Mouse (Mus musculus) stomach, embryonic 16.5 days (tissue): ENCODE data around the gene Myof. TPM values are rescaled to one million over a fixed set of nuclear protein-coding genes. Genes with fewer than 3 reads are reported as not detected.
A peak's percentile ranks its signal among the peaks of the same experiment; 100 is the strongest.

Experiments
- ATAC-seq: fragments of 200-750 bp; cut with Nextera tagmentation; 2 replicates; pipeline ENCODE4 v1.8.0; 2017; ENCODE audit warnings: moderate number of reproducible peaks, moderate TSS enrichment; ENCODE audit not compliant: insufficient read depth, low FRiP score
- H3K27ac ChIP-seq: fragments of 300-500 bp; sonication (generic); 2 replicates; pipeline ENCODE4 v1.5.1; 2014; ENCODE audit warnings: low read length
- H3K27me3 ChIP-seq: fragments of 300-500 bp; sonication (generic); 2 replicates; pipeline ENCODE4 v1.6.1; 2014; ENCODE audit warnings: low read length, control low read depth, mixed read lengths; ENCODE audit not compliant: control insufficient read depth, insufficient read depth
- H3K36me3 ChIP-seq: fragments of 300-500 bp; sonication (generic); 2 replicates; pipeline ENCODE4 v1.6.1; 2014; ENCODE audit warnings: low read length; ENCODE audit not compliant: control insufficient read depth, insufficient read depth
- H3K4me1 ChIP-seq: fragments of 300-500 bp; sonication (generic); 2 replicates; pipeline ENCODE4 v1.6.1; 2014; ENCODE audit warnings: low read length, control low read depth, mixed read lengths; ENCODE audit not compliant: control insufficient read depth, insufficient read depth
- H3K4me2 ChIP-seq: fragments of 300-500 bp; sonication (generic); 2 replicates; pipeline ENCODE4 v1.6.1; 2014; ENCODE audit warnings: low read depth, low read length, mixed read lengths
- H3K4me3 ChIP-seq: fragments of 300-500 bp; sonication (generic); replicated peaks from 2 replicates; pipeline ENCODE4 v1.5.1; 2014; ENCODE audit warnings: mild to moderate bottlenecking, low read length
- H3K9ac ChIP-seq: fragments of 300-500 bp; sonication (generic); 2 replicates; pipeline ENCODE4 v1.6.1; 2014; ENCODE audit warnings: low read length
- H3K9me3 ChIP-seq: fragments of 300-500 bp; sonication (generic); replicated peaks from 2 replicates; pipeline ENCODE4 v1.6.1; 2016; ENCODE audit warnings: low read length, control low read depth; ENCODE audit not compliant: control insufficient read depth
- WGBS: fragments of 180-500 bp; shearing (Covaris S2); extraction: QIAGEN DNeasy Blood & Tissue Kit; methylation state at CpG from one replicate; pipeline ENCODE4 v1.1.7; 2014; 5-methylcytosine and 5-hydroxymethylcytosine counted together
- polyA plus RNA-seq: library from polyadenylated mRNA; unstranded; fragments of >200 nt; fragmentation: Nextera tagmentation; extraction: Ambion mirVana; gene quantifications from 2 replicates; pipeline ENCODE4 v1.2.1, GENCODE M21; 2015

The Myof gene
- polyA plus RNA-seq, 1 experiment from 2014 or later, result 22.5 TPM

DNA sequence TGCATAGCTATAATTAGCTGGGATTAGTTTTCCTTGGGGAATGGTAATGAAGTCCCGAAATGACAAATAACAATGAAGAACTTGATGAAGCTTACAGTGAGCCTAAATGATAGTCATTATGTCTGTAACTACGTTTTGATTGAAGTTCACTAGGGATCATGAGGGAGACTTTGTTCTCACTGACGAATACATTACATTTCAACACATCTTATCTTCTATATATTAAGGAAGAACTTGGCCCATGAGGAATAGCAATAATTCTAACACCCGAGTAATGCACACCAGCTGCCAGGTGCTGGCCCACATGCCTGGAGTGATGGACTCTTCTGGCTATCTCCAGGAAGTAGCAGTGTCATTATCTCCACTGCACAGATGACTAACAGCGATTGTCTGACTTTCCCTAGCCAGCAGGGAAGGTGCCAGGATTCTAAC lies 133.5 kb downstream of the Myof start:
- WGBS, result 62% methylated on average over 5 of the region's 5 CpGs
- H3K4me2 ChIP-seq, result no peak overlapping the region
- H3K4me3 ChIP-seq, result no peak overlapping the region
- H3K9ac ChIP-seq, result no peak overlapping the region
- H3K27ac ChIP-seq, result no peak overlapping the region
- no peaks in the 10 kb centered on the region for H3K36me3 ChIP-seq
- peaks cover 8% of the 10 kb centered on the region; the same call in 1 of the 2 replicates for H3K4me1 ChIP-seq
- no peaks in the 10 kb centered on the region for H3K27me3 ChIP-seq
- no peak for ATAC-seq
- H3K9me3 ChIP-seq, result no peaks in the 10 kb centered on the region

DNA sequence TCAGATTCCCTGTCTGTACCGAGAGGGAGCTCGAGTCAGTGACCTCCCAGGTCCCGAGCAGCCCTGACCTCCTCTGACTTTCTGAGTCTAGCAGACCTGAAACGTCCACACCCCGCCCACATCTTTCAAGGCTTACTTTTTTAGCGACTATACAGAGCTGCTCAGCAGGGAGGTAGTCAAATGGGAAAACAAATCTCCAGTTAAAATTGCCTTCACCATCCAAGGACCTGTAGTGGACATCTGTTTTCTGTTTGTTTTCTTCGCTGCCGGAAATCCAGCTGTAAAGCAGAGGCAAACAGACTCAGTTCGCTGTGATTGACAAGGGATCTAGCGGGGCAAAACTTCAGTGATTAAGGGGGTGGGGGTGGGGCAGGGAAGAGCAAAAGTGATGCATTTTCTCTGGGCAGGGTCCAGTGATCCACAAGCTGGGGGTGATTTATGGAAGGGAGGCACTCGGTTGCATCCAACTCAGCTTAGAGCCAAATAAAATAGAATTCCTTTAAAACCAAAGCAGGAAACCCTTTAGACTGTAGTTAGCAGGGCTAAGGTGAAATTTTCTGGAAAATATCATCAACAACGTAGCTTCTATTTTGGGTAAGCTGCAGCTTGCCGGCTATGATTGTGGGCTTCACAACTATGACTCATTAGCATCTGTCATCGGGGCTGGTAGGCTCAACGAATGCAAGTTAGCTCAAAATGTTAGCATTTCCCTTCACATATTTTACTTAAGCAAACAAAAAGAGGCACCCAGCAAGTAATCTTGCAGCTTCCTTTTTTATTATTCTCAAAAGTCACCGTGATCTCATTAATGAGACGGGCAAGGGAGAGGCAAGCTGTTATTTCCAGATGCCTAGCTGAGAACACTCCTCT lies 135.7 kb downstream of the Myof start:
- Histone ChIP-seq H3K36me3 (no peaks in the 10 kb centered on the region), H3K27me3 (no peaks in the 10 kb centered on the region), H3K4me3 (no peak overlapping the region), H3K9me3 (no peaks in the 10 kb centered on the region), H3K27ac (no peak overlapping the region), H3K9ac (no peak overlapping the region), H3K4me2 (no peak overlapping the region), H3K4me1 (peaks cover 8% of the 10 kb centered on the region; the same call in 1 of the 2 replicates)
- WGBS, result 25% methylated on average over 17 of the region's 17 CpGs
- ATAC-seq, result no peak

DNA sequence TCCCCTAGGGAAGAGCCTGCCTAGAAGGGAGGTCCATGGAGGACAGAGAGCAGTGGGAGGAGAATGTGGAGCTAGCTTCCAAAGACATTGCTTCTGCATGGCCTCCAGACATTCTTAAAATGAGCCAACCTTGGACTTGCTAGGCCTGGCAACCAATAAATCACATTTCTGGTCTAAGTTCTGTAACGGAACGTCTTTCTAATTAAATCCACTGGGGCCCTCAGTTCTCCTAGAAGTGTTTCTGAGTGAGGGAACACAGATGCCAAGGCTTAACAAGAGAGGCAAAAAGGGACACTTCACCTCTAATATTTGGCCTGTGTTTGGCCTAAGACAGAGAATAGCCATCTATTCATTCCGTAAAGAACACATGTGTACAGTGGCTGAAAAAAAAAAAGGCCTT lies 136.5 kb downstream of the Myof start:
- H3K4me1 ChIP-seq, result peaks cover 8% of the 10 kb centered on the region; the same call in 1 of the 2 replicates
- no peaks in the 10 kb centered on the region for H3K36me3 ChIP-seq
- H3K27ac ChIP-seq, result no peak overlapping the region
- no peak overlapping the region for H3K4me2 ChIP-seq
- H3K9me3 ChIP-seq, result no peaks in the 10 kb centered on the region
- H3K27me3 ChIP-seq, result no peaks in the 10 kb centered on the region
- WGBS, result 67% methylated on average over 3 of the region's 3 CpGs
- no peak overlapping the region for H3K9ac ChIP-seq
- no peak overlapping the region for H3K4me3 ChIP-seq
- ATAC-seq, result no peak

DNA sequence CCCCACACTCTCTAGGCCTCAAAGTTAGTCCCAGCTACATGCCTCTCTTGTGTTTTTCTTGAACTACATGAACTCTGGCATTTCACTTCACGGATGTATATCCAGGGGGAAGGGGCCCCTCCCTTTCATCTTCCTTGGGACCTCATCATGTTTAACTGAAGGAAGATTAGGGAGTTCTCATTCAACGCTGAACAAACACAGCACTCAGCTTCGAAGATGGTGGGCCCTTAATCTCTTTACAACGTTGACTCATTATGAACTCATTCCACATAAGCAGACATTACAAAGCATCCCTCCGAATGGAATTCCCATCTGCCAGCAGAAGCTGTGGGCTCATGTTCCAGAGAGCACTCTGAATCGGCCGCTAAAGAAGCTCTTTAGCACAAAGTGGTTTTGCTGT lies 147.3 kb downstream of the Myof start:
- H3K4me3 ChIP-seq, result no peak overlapping the region
- no peaks in the 10 kb centered on the region for H3K36me3 ChIP-seq
- no peak overlapping the region for H3K27ac ChIP-seq
- H3K4me2 ChIP-seq, result no peak overlapping the region
- H3K27me3 ChIP-seq, result no peaks in the 10 kb centered on the region
- 27% methylated on average over 7 of the region's 7 CpGs for WGBS
- no peaks in the 10 kb centered on the region for H3K9me3 ChIP-seq
- 0 out of 2 replicates have a peak, but pooled peaks cover 3% of the 10 kb centered on the region for H3K4me1 ChIP-seq
- no peak overlapping the region for H3K9ac ChIP-seq
- ATAC-seq, result peak; percentile 64

DNA sequence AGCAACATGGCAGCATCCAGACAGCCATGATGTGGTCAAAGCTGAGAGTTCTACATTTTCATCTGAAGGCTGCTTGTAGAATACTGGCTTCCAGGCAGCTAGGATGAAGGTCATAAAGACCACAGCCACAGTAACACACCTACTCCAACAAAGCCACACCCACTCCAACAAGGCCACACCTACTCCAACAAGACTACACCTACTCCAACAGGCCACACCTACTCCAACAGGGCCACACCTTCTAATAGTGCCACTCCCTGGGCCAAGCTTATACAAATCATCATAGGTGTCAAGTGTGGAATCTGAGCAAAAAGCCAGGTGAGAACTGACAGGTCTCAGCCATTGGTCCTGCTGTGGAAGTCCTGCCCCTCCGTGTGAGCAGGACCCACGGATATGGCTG lies 152.4 kb downstream of the Myof start:
- WGBS, result 81% methylated on average over 2 of the region's 2 CpGs
- H3K9me3 ChIP-seq, result no peaks in the 10 kb centered on the region
- ATAC-seq, result no peak

DNA sequence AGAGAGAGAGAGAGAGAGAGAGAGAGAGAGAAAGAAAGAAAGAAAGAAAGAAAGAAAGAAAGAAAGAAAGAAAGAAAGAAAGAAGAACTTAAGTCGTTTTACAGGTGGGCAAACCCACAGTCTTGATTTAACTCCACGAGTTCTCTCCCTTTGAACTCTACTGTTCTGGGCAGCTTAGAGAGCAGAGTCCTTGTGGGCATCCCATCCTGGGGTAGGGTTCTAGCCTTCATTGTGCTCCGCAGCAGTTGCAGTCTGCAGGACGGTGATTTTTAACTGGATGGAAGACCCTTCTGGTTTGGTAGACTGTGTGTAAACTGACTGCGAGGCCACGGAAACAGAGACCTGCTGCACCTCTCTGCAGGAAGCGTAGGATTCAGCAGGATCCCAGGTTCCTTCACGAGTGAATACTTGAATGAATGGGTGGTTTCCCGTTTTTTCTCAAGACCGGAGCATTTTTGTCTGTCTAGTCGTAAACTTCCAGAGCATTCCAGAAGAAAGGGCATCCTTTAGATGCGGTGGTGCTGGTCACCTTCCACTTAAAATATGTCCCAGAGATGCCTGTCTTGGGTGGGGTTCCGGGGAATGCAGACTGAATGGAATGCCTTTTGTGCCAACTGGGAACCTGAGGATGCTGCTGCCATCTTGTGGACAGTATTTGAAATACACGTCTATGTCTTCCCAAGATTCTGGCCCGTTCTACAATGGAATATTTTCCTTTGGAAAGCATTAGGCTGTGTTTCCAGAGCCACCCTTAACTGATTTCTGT lies 156.8 kb downstream of the Myof start:
- H3K27ac ChIP-seq, result no peak overlapping the region
- ATAC-seq, result no peak; the same call in 1 of the 2 replicates
- 12% methylated on average over 15 of the region's 15 CpGs for WGBS
- H3K27me3 ChIP-seq, result no peaks in the 10 kb centered on the region; the same call in 1 of the 2 replicates
- no peaks in the 10 kb centered on the region for H3K9me3 ChIP-seq
- H3K9ac ChIP-seq, result peak overlapping the region; percentile 28; the same call in 1 of the 2 replicates
- peak overlapping the region; percentile 55 for H3K4me2 ChIP-seq
- H3K4me1 ChIP-seq, result no peaks in the 10 kb centered on the region
- no peaks in the 10 kb centered on the region for H3K36me3 ChIP-seq
- H3K4me3 ChIP-seq, result peak overlapping the region; percentile 30

More for the DNA sequence above, 152.4 kb downstream of the Myof start:
- Histone ChIP-seq H3K27ac (no peak overlapping the region), H3K4me3 (no peak overlapping the region), H3K4me2 (no peak overlapping the region), H3K9ac (no peak overlapping the region), H3K4me1 (0 out of 2 replicates have a peak, but pooled peaks cover 2% of the 10 kb centered on the region), H3K36me3 (no peaks in the 10 kb centered on the region), H3K27me3 (no peaks in the 10 kb centered on the region)

DNA sequence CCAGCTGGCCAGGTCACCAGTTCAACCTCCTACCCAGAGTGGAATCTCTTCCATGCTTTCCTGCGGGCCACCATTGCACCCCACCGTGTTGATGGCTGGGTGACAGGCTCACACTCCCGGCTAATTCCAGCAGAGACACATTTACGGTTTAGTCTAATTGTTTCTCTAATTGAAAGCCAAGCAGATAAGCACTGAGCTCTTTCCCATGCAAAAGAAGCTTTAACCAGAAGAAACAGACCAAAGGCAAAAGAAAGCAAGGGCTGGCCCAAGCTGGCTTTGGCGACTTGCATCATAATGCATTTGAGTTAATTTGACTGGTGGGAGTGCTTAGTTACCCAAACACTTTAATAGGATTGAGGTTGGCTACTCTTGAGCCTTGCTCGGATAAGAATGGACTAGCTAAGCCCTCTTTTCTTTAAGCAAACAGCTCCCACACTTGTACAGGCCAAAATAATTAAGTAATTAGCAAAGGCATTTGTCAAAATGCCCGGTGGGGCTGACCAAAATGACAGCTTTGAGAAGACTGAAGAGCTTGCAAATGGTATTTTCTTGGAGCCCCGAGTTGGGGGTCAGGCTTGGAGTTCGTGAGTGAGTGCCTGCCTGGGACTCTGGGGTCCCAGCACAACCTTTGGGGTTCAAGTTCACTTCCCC lies 161.8 kb downstream of the Myof start:
- no peak overlapping the region for H3K27ac ChIP-seq
- ATAC-seq, result no peak

DNA sequence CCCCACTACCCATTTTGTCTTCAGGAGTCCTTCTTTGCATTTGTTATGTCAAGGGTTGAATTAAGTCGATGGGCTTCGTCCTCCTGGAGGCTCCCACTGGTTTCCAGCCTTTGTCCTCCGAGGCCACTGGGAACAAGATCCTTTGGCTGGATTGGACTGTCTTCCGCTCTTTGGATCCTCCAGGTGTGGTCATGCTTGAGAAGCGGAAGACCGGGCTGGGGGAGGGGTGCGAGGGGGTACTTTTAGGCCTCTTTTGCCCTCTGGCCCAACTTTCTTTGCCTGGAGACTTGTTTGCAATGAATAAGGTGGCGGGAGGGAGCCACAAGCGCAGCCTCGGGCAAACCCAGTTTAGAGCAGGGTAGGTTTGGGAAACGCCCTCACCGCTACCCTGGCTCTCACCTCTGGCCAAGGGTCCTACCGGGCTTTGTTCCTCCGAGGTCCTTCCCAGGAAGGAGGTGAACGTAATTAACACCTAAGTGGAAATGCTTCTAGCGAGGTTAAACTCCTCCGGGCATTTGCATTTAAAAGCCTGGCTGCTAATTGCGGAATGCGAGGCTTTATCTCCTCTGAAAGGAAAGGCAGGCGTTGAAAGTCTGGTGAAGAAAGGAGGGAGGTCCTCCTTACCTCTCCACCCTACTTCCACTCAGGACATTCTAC lies 165.7 kb downstream of the Myof start:
- H3K27me3 ChIP-seq, result peaks cover 14% of the 10 kb centered on the region
- no peaks in the 10 kb centered on the region for H3K9me3 ChIP-seq
- H3K27ac ChIP-seq, result no peak overlapping the region
- no peaks in the 10 kb centered on the region for H3K4me1 ChIP-seq
- ATAC-seq, result no peak
- no peak overlapping the region for H3K9ac ChIP-seq
- WGBS, result 16% methylated on average over 20 of the region's 20 CpGs
- no peaks in the 10 kb centered on the region for H3K36me3 ChIP-seq
- H3K4me3 ChIP-seq, result no peak overlapping the region
- peak overlapping the region; percentile 7; the same call in 1 of the 2 replicates for H3K4me2 ChIP-seq

More for the DNA sequence above, 161.8 kb downstream of the Myof start:
- Histone ChIP-seq H3K4me1 (no peaks in the 10 kb centered on the region), H3K4me2 (no peak overlapping the region), H3K27me3 (peaks cover 14% of the 10 kb centered on the region), H3K9ac (no peak overlapping the region), H3K9me3 (no peaks in the 10 kb centered on the region), H3K4me3 (no peak overlapping the region), H3K36me3 (no peaks in the 10 kb centered on the region)
- WGBS, result 24% methylated on average over 9 of the region's 9 CpGs
